Mouse (Mus musculus) G1E (cell line): ENCODE measurements around the gene Ppp2ca. TPM values are rescaled to one million over a fixed set of nuclear protein-coding genes. Genes with fewer than 3 reads are reported as not detected.
"Not testable (repeated sequence)": the region's sequence is repeated elsewhere in the genome, so short reads cannot be mapped to it uniquely, and the experiment has no call there.

Source experiments
- ATAC-seq: 2 replicates; pipeline ENCODE4 v1.8.0; 2016; ENCODE audit warnings: mild to moderate bottlenecking; ENCODE audit not compliant: insufficient number of reproducible peaks, poor library complexity, low FRiP score, severe bottlenecking; ENCODE audit errors: extremely low read depth
- DNase-seq: peaks from one replicate; pipeline ENCODE4 v3.0.0; 2012; ENCODE audit warnings: low spot score
- H3K27me3 ChIP-seq: 2 replicates; pipeline ENCODE4 v1.6.1; 2012; ENCODE audit warnings: mild to moderate bottlenecking, low read length, inconsistent platforms; ENCODE audit not compliant: insufficient read depth
- H3K36me3 ChIP-seq: replicated peaks from 2 replicates; pipeline ENCODE3; 2012; ENCODE audit warnings: mild to moderate bottlenecking, inconsistent platforms
- H3K4me1 ChIP-seq: 2 replicates; pipeline ENCODE4 v1.6.1; 2012; ENCODE audit warnings: low read depth, low read length, inconsistent platforms, mixed read lengths; ENCODE audit not compliant: insufficient read depth
- H3K4me3 ChIP-seq: 2 replicates; pipeline ENCODE4 v1.5.1; 2012; ENCODE audit warnings: low read depth, mild to moderate bottlenecking, inconsistent platforms, low read length, moderate library complexity, mixed read lengths
- H3K9me3 ChIP-seq: replicated peaks from 2 replicates; pipeline ENCODE4 v1.6.1; 2012; ENCODE audit warnings: inconsistent platforms
- CTCF ChIP-seq: IDR thresholded peaks from 2 replicates; pipeline ENCODE4 v1.5.1; 2012; ENCODE audit warnings: low read depth, low read length, inconsistent platforms, mixed read lengths
- GATA1 ChIP-seq: IDR thresholded peaks from 2 replicates; pipeline ENCODE4 v1.6.1; 2012; ENCODE audit warnings: borderline replicate concordance, low read length, inconsistent platforms, mixed read lengths
- GATA2 ChIP-seq: IDR thresholded peaks from 2 replicates; pipeline ENCODE4 v1.6.1; 2012; ENCODE audit warnings: low read depth, low read length, inconsistent platforms, borderline replicate concordance
- POLR2AphosphoS5 ChIP-seq: IDR thresholded peaks from 2 replicates; pipeline ENCODE4 v1.6.1; 2012; ENCODE audit warnings: low read depth, low read length, inconsistent platforms; ENCODE audit not compliant: insufficient replicate concordance
- TAL1 ChIP-seq: conservative IDR thresholded peaks from 2 replicates; pipeline ENCODE4 v1.6.1; 2012; ENCODE audit warnings: low read depth, low read length, inconsistent platforms, mixed read lengths
- polyA plus RNA-seq: library from polyadenylated mRNA; stranded (reverse); fragments of >175 nt; gene quantifications from 2 replicates; pipeline ENCODE4 v1.2.3, GENCODE M21; 2012
- total RNA-seq, 2 experiments: library from RNA; stranded (forward) in 1 of 2; stranded (reverse) in 1 of 2; fragments of 200-1000 nt in 1 of 2; fragments of >200 nt in 1 of 2; fragmentation: Nextera tagmentation in 1 of 2; gene quantifications; 2 replicates each; pipeline ENCODE4 v1.2.3; 2014 to 2017

The Ppp2ca gene
- total and polyA plus RNA-seq, 3 experiments, result 16.4 to 109 (median 101) TPM

DNA sequence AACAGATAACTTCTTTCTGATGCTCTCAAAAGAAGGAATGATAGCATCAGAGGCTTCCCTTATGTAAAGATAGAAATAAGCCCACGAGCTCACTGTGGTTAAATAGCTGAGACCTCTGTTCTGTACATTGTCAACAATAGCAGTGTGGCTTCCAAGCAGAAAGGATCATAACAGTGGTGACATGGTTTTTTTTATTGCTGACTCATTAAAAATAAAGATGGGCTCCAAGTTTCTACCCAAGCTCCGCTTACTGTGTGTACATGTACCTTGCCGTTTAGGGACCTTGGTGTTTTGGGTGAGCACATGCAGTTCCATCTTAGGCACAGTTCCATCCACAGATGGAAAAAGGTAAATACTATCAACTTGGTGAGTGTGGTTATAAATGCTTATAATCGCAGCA lies 4.5 kb downstream of the Ppp2ca start:
- no peaks in the 10 kb centered on the region for H3K9me3 ChIP-seq

DNA sequence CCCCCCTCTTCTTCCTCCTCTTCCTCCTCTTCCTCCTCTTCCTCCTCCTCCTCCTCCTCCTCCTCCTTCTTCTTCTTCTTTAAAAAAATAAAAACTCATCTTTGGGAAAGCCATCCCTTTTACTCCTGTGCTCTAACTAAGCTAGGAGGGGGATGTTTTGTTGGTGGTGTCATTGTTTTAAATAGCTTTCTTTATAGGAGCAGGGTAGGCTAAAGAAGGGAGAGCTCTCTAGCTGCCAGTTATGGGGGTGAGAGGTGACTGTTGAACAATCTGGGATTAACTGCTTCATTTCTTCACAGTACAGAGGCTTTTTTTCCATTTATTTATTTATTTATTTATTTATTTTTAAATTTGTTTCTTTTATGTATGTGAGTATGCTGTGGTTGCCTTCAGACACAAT lies 7.0 kb downstream of the Ppp2ca start:
- Histone ChIP-seq H3K27me3 (no peaks in the 10 kb centered on the region), H3K36me3 (peaks cover 50% of the 10 kb centered on the region), H3K4me1 (peaks cover 58% of the 10 kb centered on the region), H3K9me3 (no peaks in the 10 kb centered on the region), H3K4me3 (no peak overlapping the region)
- TF ChIP-seq TAL1, result no peak
- TF ChIP-seq GATA2, result no peak
- TF ChIP-seq POLR2AphosphoS5, result no peak
- no peak for TF ChIP-seq GATA1
- TF ChIP-seq CTCF, result no peak
- no peak for ATAC-seq
- DNase-seq, result no peak

More for the DNA sequence above, 4.5 kb downstream of the Ppp2ca start:
- TF ChIP-seq TAL1, result no peak
- TF ChIP-seq POLR2AphosphoS5, result no peak
- Histone ChIP-seq H3K27me3 (no peaks in the 10 kb centered on the region), H3K4me3 (no peak overlapping the region), H3K4me1 (peaks cover 54% of the 10 kb centered on the region), H3K36me3 (peaks cover 40% of the 10 kb centered on the region)
- no peak for DNase-seq
- ATAC-seq, result no peak

GRCm38 (mm10) chr11:52106037-52106436 lies 7.6 kb downstream of the Ppp2ca start:
- ATAC-seq (no peak), DNase-seq (no peak)
- peaks cover 53% of the 10 kb centered on the region for H3K4me1 ChIP-seq
- no peaks in the 10 kb centered on the region for H3K9me3 ChIP-seq
- no peaks in the 10 kb centered on the region for H3K27me3 ChIP-seq
- no peak overlapping the region for H3K4me3 ChIP-seq
- H3K36me3 ChIP-seq, result peaks cover 47% of the 10 kb centered on the region
- TF ChIP-seq CTCF, result no peak

GRCm38 (mm10) chr11:52106438-52106837 lies 8.0 kb downstream of the Ppp2ca start:
- H3K4me3 ChIP-seq, result no peak overlapping the region
- peaks cover 43% of the 10 kb centered on the region for H3K36me3 ChIP-seq
- H3K27me3 ChIP-seq, result no peaks in the 10 kb centered on the region
- ATAC-seq, result no peak
- H3K9me3 ChIP-seq, result no peaks in the 10 kb centered on the region
- no peak for TF ChIP-seq CTCF
- no peak for TF ChIP-seq GATA1
- no peak for TF ChIP-seq TAL1
- TF ChIP-seq POLR2AphosphoS5, result no peak
- no peak for TF ChIP-seq GATA2
- DNase-seq, result no peak
- peaks cover 49% of the 10 kb centered on the region for H3K4me1 ChIP-seq

DNA sequence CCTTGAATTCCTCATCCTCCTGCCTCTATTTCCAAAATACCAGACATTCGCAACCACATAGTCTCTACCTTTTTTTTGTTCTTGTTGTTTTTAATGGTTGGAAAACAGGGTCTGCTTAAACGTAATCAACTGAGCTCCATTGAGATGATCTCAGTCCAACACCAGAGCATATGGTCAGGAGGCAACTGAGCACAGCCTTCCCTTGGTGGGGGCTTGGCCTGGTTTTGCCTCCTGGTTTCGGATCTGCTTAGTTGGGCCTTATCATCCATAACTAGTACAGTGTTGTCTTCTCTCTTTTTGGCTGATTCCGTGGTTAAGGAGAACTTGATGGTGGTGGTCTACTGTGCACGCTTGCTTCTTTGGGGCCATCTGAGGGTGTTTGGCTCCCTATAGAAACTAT lies 10.3 kb downstream of the Ppp2ca start:
- Histone ChIP-seq H3K27me3 (no peaks in the 10 kb centered on the region), H3K4me3 (no peak overlapping the region), H3K36me3 (peaks cover 50% of the 10 kb centered on the region), H3K4me1 (peaks cover 36% of the 10 kb centered on the region), H3K9me3 (no peaks in the 10 kb centered on the region)
- TF ChIP-seq GATA2 (no peak), POLR2AphosphoS5 (no peak), GATA1 (no peak), TAL1 (no peak)
- no peak for DNase-seq
- no peak for ATAC-seq

DNA sequence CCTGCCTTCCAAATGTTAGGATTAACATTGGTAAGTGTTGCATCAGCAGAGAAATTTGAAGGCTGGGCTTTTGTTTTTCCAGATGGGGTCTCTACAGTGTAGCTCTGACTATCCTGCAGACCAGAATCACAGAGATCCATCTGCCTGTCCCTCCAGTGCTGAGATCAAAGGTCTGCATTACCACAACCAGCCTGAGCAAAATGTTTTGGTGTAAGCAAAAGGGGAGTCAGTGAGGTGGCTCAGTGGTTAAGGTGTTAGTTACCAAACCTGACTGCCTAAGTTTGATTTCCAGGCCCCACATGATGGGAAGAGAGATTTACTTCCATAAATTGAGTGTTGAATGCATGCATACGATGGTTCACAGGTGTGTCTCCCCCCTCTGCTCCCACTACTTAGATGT lies 10.9 kb downstream of the Ppp2ca start:
- TF ChIP-seq TAL1 (no peak), CTCF (no peak), POLR2AphosphoS5 (no peak), GATA1 (no peak), GATA2 (no peak)
- Histone ChIP-seq H3K4me1 (peaks cover 33% of the 10 kb centered on the region), H3K27me3 (no peaks in the 10 kb centered on the region), H3K36me3 (peaks cover 53% of the 10 kb centered on the region), H3K9me3 (no peaks in the 10 kb centered on the region), H3K4me3 (no peak overlapping the region)
- DNase-seq, result no peak
- no peak for ATAC-seq

- Histone ChIP-seq H3K27me3 (no peaks in the 10 kb centered on the region), H3K4me1 (peaks cover 25% of the 10 kb centered on the region), H3K4me3 (no peak overlapping the region), H3K36me3 (peaks cover 85% of the 10 kb centered on the region), H3K9me3 (no peaks in the 10 kb centered on the region)
- DNase-seq (no peak), ATAC-seq (no peak)
- TF ChIP-seq POLR2AphosphoS5 (no peak), GATA1 (no peak), GATA2 (no peak), TAL1 (0 out of 2 replicates have a peak, but pooled peaks have one; percentile 15), CTCF (no peak)
Observed at GRCm38 (mm10) chr11:52115479-52115878, 17.0 kb downstream of the Ppp2ca start.

GRCm38 (mm10) chr11:52116117-52116516 lies 17.6 kb downstream of the Ppp2ca start:
- H3K4me3 ChIP-seq, ATAC-seq, H3K27me3 ChIP-seq, DNase-seq, H3K9me3 ChIP-seq: not testable (repeated sequence)
- Histone ChIP-seq H3K36me3 (peaks cover 86% of the 10 kb centered on the region), H3K4me1 (peaks cover 25% of the 10 kb centered on the region)
